Mouse (Mus musculus) brain, embryonic 14.5 days (tissue): Measurements from ENCODE around the gene Ppp2r5d.

Experiments used
- CTCF ChIP-seq: fragments of 200-500 bp; IDR thresholded peaks from 2 replicates; pipeline ENCODE4 v1.5.1; 2012; ENCODE audit warnings: inconsistent platforms, mild to moderate bottlenecking, moderate library complexity, borderline replicate concordance; ENCODE audit not compliant: insufficient read depth, insufficient read length; ENCODE audit errors: extremely low read depth
- POLR2A ChIP-seq: fragments of 200-500 bp; IDR thresholded peaks from 2 replicates; pipeline ENCODE4 v1.6.1; 2012; ENCODE audit warnings: mild to moderate bottlenecking, inconsistent platforms, borderline replicate concordance; ENCODE audit not compliant: poor library complexity, insufficient read depth, insufficient read length, severe bottlenecking; ENCODE audit errors: extremely low read depth

- TF ChIP-seq CTCF: no peak
- TF ChIP-seq POLR2A: no peak
Observed at GRCm38 (mm10) chr17:46750580-46750979, 45.7 kb upstream of the Ppp2r5d start.
